In the genomic region with DNA sequence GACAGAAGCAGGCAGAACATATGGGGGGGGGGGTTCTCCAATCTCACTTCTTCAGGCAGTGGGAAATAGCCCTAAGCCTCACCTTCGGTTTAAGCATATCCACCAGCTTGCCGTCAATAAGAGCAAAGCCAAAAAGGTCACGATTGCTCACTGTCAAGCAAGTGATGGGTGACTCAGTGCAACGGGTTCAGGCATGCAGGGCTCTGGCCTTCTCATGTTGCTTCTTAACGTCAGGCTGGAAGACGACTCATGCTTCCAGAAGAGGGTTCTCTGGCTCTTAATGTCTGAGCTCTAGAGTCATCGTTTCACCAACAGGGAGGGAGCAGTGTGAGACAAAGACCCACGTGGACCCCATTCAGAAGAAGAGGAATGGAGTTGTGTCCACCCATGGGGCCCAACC, we compare ENCODE assay signal across 15 mouse cellular contexts.
DNase-seq lines count a peak whose midpoint lies in the region.
"Had no signal": no experiment of that assay in that cellular context is flagged by ENCODE, and none has a peak within 500 bp of the region (broad histone marks: within the 10 kb centered on the region; RNA-seq: fewer than 3 reads in every experiment).

No protein-coding gene starts in this region.

- DNase-seq in adrenal gland, adult (ENCODE audit: inconsistent age in 2 of 2, low spot score in 1 of 2), result peak; percentile 65 to 82
- DNase-seq in adrenal gland, adult 18-20 months (ENCODE audit: low spot score in 2 of 2), result no peak
- peak; percentile 36 for DNase-seq in adrenal gland, postnatal 14 days
- DNase-seq in adrenal gland, postnatal 25 days, result no peak
- peak; percentile 33 to 36 for DNase-seq in urinary bladder, postnatal 36 days (ENCODE audit: low spot score in 2 of 2)
- DNase-seq in urinary bladder, postnatal 4 days (ENCODE audit: low spot score in 2 of 2), result no peak
- no peak for DNase-seq in heart, adult 11 months
- DNase-seq: B cell, adult 2 months; cerebellum, adult 18-20 months; cerebellum, adult 9-10 months; cerebellum, postnatal 14 days; gastrocnemius, postnatal 10 days; gastrocnemius, postnatal 36 days; heart, postnatal 14 days; heart, postnatal 4 days had no signal

Comparison
In these comparisons a context has a peak if more than half of its experiments do, and no peak if none do; other contexts are left out.
1. DNase-seq: peak in adrenal gland, adult (2 of 2), adrenal gland, postnatal 14 days (single experiment) and urinary bladder, postnatal 36 days (2 of 2); none in adrenal gland, adult 18-20 months (0 of 2), adrenal gland, postnatal 25 days (single experiment), urinary bladder, postnatal 4 days (0 of 2) and heart, adult 11 months (single experiment).